9 mouse cellular contexts compared by ENCODE assay signal in genomic region chr2:102201198-102201948, GRCm38 (mm10). TPM values are rescaled to one million over a fixed set of nuclear protein-coding genes. Genes with fewer than 3 reads are reported as not detected.
DNase-seq lines count a peak whose midpoint lies in the region; ATAC-seq lines count a peak whose summit lies in the region.
"Had no signal": no experiment of that assay in that cellular context is flagged by ENCODE, and none has a peak within 500 bp of the region (broad histone marks: within the 10 kb centered on the region; RNA-seq: fewer than 3 reads in every experiment).

No protein-coding gene starts in this region.

- no peak overlapping the region for H3K4me3 ChIP-seq in midbrain, embryonic 16.5 days (ENCODE audit: low read depth, low read length)
- H3K4me3 ChIP-seq: stomach, embryonic 15.5 days had no signal

- H3K27me3 ChIP-seq in midbrain, embryonic 16.5 days (ENCODE audit: control insufficient read depth, insufficient read depth, low read depth, low read length) = no peaks in the 10 kb centered on the region
- H3K27me3 ChIP-seq: stomach, embryonic 15.5 days had no signal

- DNase-seq in layer of hippocampus, adult 18-20 months (ENCODE audit: low spot score in 2 of 2) = peak; percentile 19 to 60
- DNase-seq in layer of hippocampus, adult 9-10 months (ENCODE audit: low spot score) = no peak
- DNase-seq in adrenal gland, postnatal 36 days = peak; percentile 69 to 72
- peak; percentile 43 for DNase-seq in gastrocnemius, postnatal 14 days
- peak; percentile 70 for DNase-seq in lung, postnatal 14 days
- DNase-seq in B cell, adult 2 months = no peak

- H3K4me1 ChIP-seq in midbrain, embryonic 16.5 days (ENCODE audit: control insufficient read depth, insufficient read depth, low read length) = peaks cover 15% of the 10 kb centered on the region
- H3K4me1 ChIP-seq: stomach, embryonic 15.5 days had no signal

- WGBS in midbrain, embryonic 16.5 days = 76% methylated on average over 11 of the region's 14 CpGs

- no peak overlapping the region for H3K27ac ChIP-seq in midbrain, embryonic 16.5 days (ENCODE audit: low read length)
- H3K27ac ChIP-seq: liver, embryonic 14.5 days; stomach, embryonic 15.5 days had no signal

- H3K36me3 ChIP-seq in midbrain, embryonic 16.5 days (ENCODE audit: control insufficient read depth, insufficient read depth, low read length) = no peaks in the 10 kb centered on the region
- H3K36me3 ChIP-seq: stomach, embryonic 15.5 days had no signal

- H3K4me2 ChIP-seq in midbrain, embryonic 16.5 days (ENCODE audit: low read length) = no peak overlapping the region
- H3K4me2 ChIP-seq: stomach, embryonic 15.5 days had no signal

- no peak overlapping the region for H3K9ac ChIP-seq in midbrain, embryonic 16.5 days (ENCODE audit: low read depth, low read length)
- H3K9ac ChIP-seq: liver, embryonic 14.5 days; stomach, embryonic 15.5 days had no signal

- ATAC-seq in midbrain, embryonic 16.5 days = no peak

- intact Hi-C loops in gastrocnemius, postnatal 14 days (cut with DNase I; ENCODE audit: low total_unique reads) = no loop called here

- H3K9me3 ChIP-seq in midbrain, embryonic 16.5 days (replicated peaks; ENCODE audit: control insufficient read depth, low read length, poor library complexity, severe bottlenecking) = no peaks in the 10 kb centered on the region
- H3K9me3 ChIP-seq: stomach, embryonic 15.5 days had no signal

RNA-seq across cellular contexts. Expression of gene Ldlrad3, which starts 15.2 kb away (rescaled TPM):
- total RNA-seq in layer of hippocampus, adult 18-20 months (2021) = 1 to 10 TPM; 8.8 to 9.8 TPM
- 1 to 10 TPM; 8.2 to 9.3 TPM for total RNA-seq in adrenal gland, postnatal 36 days (2021)
- 1 to 10 TPM; 7.3 to 8.8 TPM for total RNA-seq in gastrocnemius, postnatal 14 days (2021)
- 26.6 and 30.1 TPM in 2 replicates for polyA plus RNA-seq in midbrain, embryonic 16.5 days (2015; fragmentation: Nextera tagmentation; extraction: Ambion mirVana)

Comparison
In these comparisons a context has a peak if more than half of its experiments do, and no peak if none do; other contexts are left out.
1. DNase-seq: peak in layer of hippocampus, adult 18-20 months (2 of 2), adrenal gland, postnatal 36 days (2 of 2), gastrocnemius, postnatal 14 days (single experiment) and lung, postnatal 14 days (single experiment); none in layer of hippocampus, adult 9-10 months (single experiment) and B cell, adult 2 months (0 of 2).